Mouse (Mus musculus) myocyte (in vitro differentiated cells): Measurements from ENCODE around the gene Gm49395. TPM values are rescaled to one million over a fixed set of nuclear protein-coding genes. Genes with fewer than 3 reads are reported as not detected.

Source experiments
- H3K27me3 ChIP-seq: one replicate; pipeline ENCODE4 v1.6.1; 2011; ENCODE audit not compliant: control insufficient read depth, insufficient read depth, insufficient read length
- H3K36me3 ChIP-seq: one replicate; pipeline ENCODE4 v1.6.1; 2011; ENCODE audit not compliant: control insufficient read depth, insufficient read depth
- H3K4me2 ChIP-seq: one replicate; pipeline ENCODE4 v1.6.1; 2011; ENCODE audit warnings: low read depth, control low read depth
- H3K4me3 ChIP-seq: one replicate; pipeline ENCODE4 v1.5.1; 2011; ENCODE audit warnings: mild to moderate bottlenecking, control low read depth, moderate library complexity
- H3K79me2 ChIP-seq: one replicate; pipeline ENCODE4 v1.6.1; 2011; ENCODE audit not compliant: control insufficient read depth, insufficient read depth
- H3ac ChIP-seq: one replicate; pipeline ENCODE4 v1.6.1; 2011; ENCODE audit not compliant: control insufficient read depth, insufficient read length
- CEBPB ChIP-seq: IDR thresholded peaks from 2 replicates; pipeline ENCODE4 v1.6.1; 2011; ENCODE audit warnings: mild to moderate bottlenecking, moderate library complexity; ENCODE audit not compliant: poor library complexity, insufficient read depth, severe bottlenecking
- E2F4 ChIP-seq: IDR thresholded peaks from one replicate; pipeline ENCODE4 v1.6.1; 2011; ENCODE audit warnings: mild to moderate bottlenecking, control low read depth, moderate library complexity; ENCODE audit not compliant: insufficient read depth
- MAX ChIP-seq: IDR thresholded peaks from one replicate; pipeline ENCODE4 v1.6.1; 2011; ENCODE audit warnings: low read depth, mild to moderate bottlenecking, control low read depth
- MYOD1 ChIP-seq, 3 experiments: IDR thresholded peaks; one replicate each; pipeline ENCODE4 v1.6.1; 2011; ENCODE audit warnings: control low read depth in 2 of 3, low read depth in 2 of 3, mild to moderate bottlenecking in 2 of 3, moderate library complexity in 1 of 3; ENCODE audit not compliant: insufficient read length in 2 of 3, control insufficient read depth in 1 of 3
- MYOG ChIP-seq, 3 experiments: IDR thresholded peaks; one replicate each; pipeline ENCODE4 v1.6.1; 2011; ENCODE audit warnings: control low read depth in 2 of 3, low read depth in 2 of 3, mild to moderate bottlenecking in 2 of 3; ENCODE audit not compliant: insufficient read length in 2 of 3, control insufficient read depth in 1 of 3, insufficient read depth in 1 of 3
- POLR2A ChIP-seq: IDR thresholded peaks from one replicate; pipeline ENCODE4 v1.6.1; 2011; ENCODE audit warnings: low read depth, mild to moderate bottlenecking, control low read depth, moderate library complexity; ENCODE audit not compliant: insufficient read length
- POLR2AphosphoS2 ChIP-seq: IDR thresholded peaks from one replicate; pipeline ENCODE4 v1.6.1; 2011; ENCODE audit warnings: low read depth, control low read depth; ENCODE audit not compliant: insufficient read length
- REST ChIP-seq: IDR thresholded peaks from one replicate; pipeline ENCODE4 v1.6.1; 2011; ENCODE audit warnings: mild to moderate bottlenecking, control low read depth, moderate library complexity; ENCODE audit not compliant: insufficient read depth, insufficient read length
- SRF ChIP-seq: IDR thresholded peaks from one replicate; pipeline ENCODE4 v1.6.1; 2011; ENCODE audit warnings: low read depth; ENCODE audit not compliant: control insufficient read depth, insufficient read length
- TCF12 ChIP-seq: IDR thresholded peaks from one replicate; pipeline ENCODE4 v1.6.1; 2011; ENCODE audit warnings: mild to moderate bottlenecking, control low read depth; ENCODE audit not compliant: poor library complexity, insufficient read depth, severe bottlenecking
- TCF3 ChIP-seq: IDR thresholded peaks from one replicate; pipeline ENCODE4 v1.6.1; 2011; ENCODE audit warnings: low read depth, control low read depth; ENCODE audit not compliant: insufficient read length
- USF1 ChIP-seq: IDR thresholded peaks from one replicate; pipeline ENCODE4 v1.6.1; 2011; ENCODE audit warnings: low read depth, mild to moderate bottlenecking, control low read depth, moderate library complexity
- polyA plus RNA-seq: library from polyadenylated mRNA; unstranded; fragments of >200 nt; fragmentation: generic; extraction: Trizol; gene quantifications from one replicate; pipeline ENCODE4 v1.2.1, GENCODE M21; 2012; ENCODE audit warnings: missing spikeins

Gene Gm49395
- polyA plus RNA-seq, 1 experiment: 0.23 TPM

GRCm38 (mm10) chr13:115054783-115055182, 46.9 kb downstream of the Gm49395 start:
- H3K36me3 ChIP-seq: no peaks in the 10 kb centered on the region
- no peak overlapping the region for H3K4me3 ChIP-seq
- TF ChIP-seq MYOD1 (IDR thresholded peaks at IDR 0.05; ENCODE audit: control insufficient read depth in 1 of 3, insufficient read length in 2 of 3, low read depth in 2 of 3): no peak
- no peak for TF ChIP-seq MAX
- TF ChIP-seq E2F4: no peak
- TF ChIP-seq CEBPB: no peak
- no peak for TF ChIP-seq TCF3
- no peak for TF ChIP-seq TCF12
- no peak for TF ChIP-seq POLR2AphosphoS2
- TF ChIP-seq SRF: no peak
- no peak overlapping the region for H3ac ChIP-seq
- H3K79me2 ChIP-seq: no peaks in the 10 kb centered on the region
- H3K27me3 ChIP-seq: no peaks in the 10 kb centered on the region
- peak overlapping the region; percentile 24 for H3K4me2 ChIP-seq

- H3K79me2 ChIP-seq: no peaks in the 10 kb centered on the region
- H3K27me3 ChIP-seq: no peaks in the 10 kb centered on the region
- H3K4me2 ChIP-seq: peak overlapping the region; percentile 30
- no peak overlapping the region for H3ac ChIP-seq
- H3K36me3 ChIP-seq: no peaks in the 10 kb centered on the region
- TF ChIP-seq POLR2A (no peak), E2F4 (no peak), TCF3 (no peak), REST (no peak), USF1 (no peak), MAX (no peak), MYOD1 (IDR thresholded peaks at IDR 0.05; ENCODE audit: control insufficient read depth in 1 of 3, insufficient read length in 2 of 3, low read depth in 2 of 3) (no peak), POLR2AphosphoS2 (no peak), TCF12 (no peak), CEBPB (no peak), SRF (no peak), MYOG (IDR thresholded peaks at IDR 0.05; ENCODE audit: control insufficient read depth in 1 of 3, insufficient read depth in 1 of 3, insufficient read length in 2 of 3, low read depth in 2 of 3) (no peak)
- H3K4me3 ChIP-seq: no peak overlapping the region
These were observed 49.2 kb downstream of the Gm49395 start for GRCm38 (mm10) chr13:115052568-115052967.

GRCm38 (mm10) chr13:115050660-115051559, 50.8 kb downstream of the Gm49395 start:
- Histone ChIP-seq H3K4me3 (no peak overlapping the region), H3ac (no peak overlapping the region), H3K27me3 (no peaks in the 10 kb centered on the region), H3K36me3 (no peaks in the 10 kb centered on the region), H3K79me2 (no peaks in the 10 kb centered on the region), H3K4me2 (no peak overlapping the region)
- TF ChIP-seq REST (no peak), E2F4 (no peak)

GRCm38 (mm10) chr13:115042652-115043051, 59.1 kb downstream of the Gm49395 start:
- Histone ChIP-seq H3K36me3 (no peaks in the 10 kb centered on the region), H3K79me2 (no peaks in the 10 kb centered on the region), H3ac (no peak overlapping the region), H3K27me3 (no peaks in the 10 kb centered on the region), H3K4me2 (no peak overlapping the region), H3K4me3 (no peak overlapping the region)
- TF ChIP-seq MAX (no peak), TCF3 (no peak), POLR2A (no peak), CEBPB (no peak), MYOG (IDR thresholded peaks at IDR 0.05; ENCODE audit: control insufficient read depth in 1 of 3, insufficient read depth in 1 of 3, insufficient read length in 2 of 3, low read depth in 2 of 3) (no peak), TCF12 (no peak), SRF (no peak), POLR2AphosphoS2 (no peak), USF1 (no peak), MYOD1 (IDR thresholded peaks at IDR 0.05; ENCODE audit: control insufficient read depth in 1 of 3, insufficient read length in 2 of 3, low read depth in 2 of 3) (no peak), E2F4 (no peak), REST (no peak)

- Histone ChIP-seq H3K4me3 (no peak overlapping the region), H3K4me2 (no peak overlapping the region), H3K36me3 (no peaks in the 10 kb centered on the region), H3K27me3 (no peaks in the 10 kb centered on the region), H3K79me2 (no peaks in the 10 kb centered on the region), H3ac (no peak overlapping the region)
- TF ChIP-seq USF1 (no peak), SRF (no peak), CEBPB (no peak), POLR2AphosphoS2 (no peak), TCF3 (no peak), MYOG (IDR thresholded peaks at IDR 0.05; ENCODE audit: control insufficient read depth in 1 of 3, insufficient read depth in 1 of 3, insufficient read length in 2 of 3, low read depth in 2 of 3) (no peak), POLR2A (no peak), MYOD1 (IDR thresholded peaks at IDR 0.05; ENCODE audit: control insufficient read depth in 1 of 3, insufficient read length in 2 of 3, low read depth in 2 of 3) (no peak), TCF12 (no peak), REST (no peak)
These were observed 64.4 kb downstream of the Gm49395 start for GRCm38 (mm10) chr13:115037304-115037703.
